Mouse (Mus musculus) G1E (cell line): Measurements from ENCODE around the gene Antxr1.

Source experiments
- CTCF ChIP-seq: IDR thresholded peaks from 2 replicates; pipeline ENCODE4 v1.5.1; 2012; ENCODE audit warnings: low read depth, low read length, inconsistent platforms, mixed read lengths
- GATA1 ChIP-seq: IDR thresholded peaks from 2 replicates; pipeline ENCODE4 v1.6.1; 2012; ENCODE audit warnings: borderline replicate concordance, low read length, inconsistent platforms, mixed read lengths
- TAL1 ChIP-seq: conservative IDR thresholded peaks from 2 replicates; pipeline ENCODE4 v1.6.1; 2012; ENCODE audit warnings: low read depth, low read length, inconsistent platforms, mixed read lengths

GRCm38 (mm10) chr6:87168021-87168420, 167.6 kb downstream of the Antxr1 start:
- no peak for TF ChIP-seq CTCF
- TF ChIP-seq TAL1: no peak
- TF ChIP-seq GATA1: no peak
